Mouse (Mus musculus) T-helper 17 cell (primary cell): ENCODE results near the gene Sdhaf1.

Experiments used
- in situ Hi-C, 2 experiments: fragments of 300-600 bp; cut with MboI, MseI; formaldehyde crosslinking; loops; 1 replicate in 1 of 2; 2 replicates in 1 of 2; pipeline ENCODE4 v1.15.1; 2025; ENCODE audit warnings: high pct_unique_total_duplicates in 2 of 2

Sdhaf1 gene

DNA sequence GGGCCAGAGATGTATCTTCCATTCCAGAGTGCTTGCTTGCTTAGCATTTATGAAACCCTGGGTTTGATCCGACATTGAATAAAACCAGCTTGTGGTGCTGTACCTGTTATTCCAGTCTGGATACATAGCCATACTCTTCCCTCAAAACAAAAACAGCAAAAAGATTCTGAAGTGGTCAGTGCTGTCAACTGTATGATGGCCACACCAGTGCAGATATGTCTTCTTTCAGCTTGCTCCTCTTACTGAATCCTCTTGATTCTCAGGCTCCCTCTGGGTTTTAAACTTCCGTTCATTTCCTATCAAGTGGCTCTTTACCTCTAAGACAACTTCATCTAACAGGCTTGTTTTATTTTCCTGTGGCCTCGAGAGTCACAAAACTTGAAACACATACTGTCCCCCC is at the start of gene Sdhaf1:
Gene Sdhaf1, minus strand, starts transcription at position 101 of the 400 bp plus-strand sequence.
- in situ Hi-C loops: no loop called here

DNA sequence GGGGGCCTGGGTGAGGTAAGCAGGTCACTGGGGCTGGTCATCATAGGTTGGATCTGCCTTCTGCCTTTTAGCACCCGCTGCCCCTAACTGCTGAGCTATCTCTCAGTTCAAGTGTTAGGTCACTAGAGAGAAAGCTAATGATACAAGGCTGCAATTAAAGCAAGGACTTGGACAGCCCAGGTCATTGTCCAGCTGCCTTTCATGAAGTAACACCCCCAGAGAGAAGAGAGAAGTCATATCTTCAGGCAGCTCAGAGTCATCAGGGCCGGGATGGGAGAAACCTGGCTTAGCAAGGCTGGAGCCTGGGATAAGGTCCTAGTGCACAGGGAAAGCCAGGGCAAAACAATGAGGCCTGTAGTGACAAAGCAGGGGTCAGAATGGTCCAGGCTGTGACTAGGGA is 43.8 kb upstream of the Sdhaf1 start:
- in situ Hi-C loops: no loop called here

DNA sequence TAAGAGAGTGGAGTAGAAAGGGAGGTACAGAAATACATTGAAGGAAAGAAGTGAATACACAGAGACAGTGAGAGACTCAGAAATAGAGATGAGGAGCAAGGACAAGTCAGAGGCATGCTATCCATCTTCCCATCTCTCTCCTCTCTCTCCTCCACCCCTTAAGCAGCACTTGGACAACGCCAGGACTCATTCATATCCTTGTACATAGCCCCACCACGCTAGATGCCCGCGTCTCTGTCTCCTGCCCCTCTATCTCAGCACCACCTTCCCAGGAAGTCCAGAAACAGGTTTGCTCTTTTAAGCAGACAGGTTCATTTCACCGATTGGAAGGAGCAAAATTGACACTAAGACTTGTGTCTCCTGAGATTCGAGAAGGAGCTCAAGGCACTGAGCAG is 39.6 kb upstream of the Sdhaf1 start:
- in situ Hi-C loops: no loop called here

DNA sequence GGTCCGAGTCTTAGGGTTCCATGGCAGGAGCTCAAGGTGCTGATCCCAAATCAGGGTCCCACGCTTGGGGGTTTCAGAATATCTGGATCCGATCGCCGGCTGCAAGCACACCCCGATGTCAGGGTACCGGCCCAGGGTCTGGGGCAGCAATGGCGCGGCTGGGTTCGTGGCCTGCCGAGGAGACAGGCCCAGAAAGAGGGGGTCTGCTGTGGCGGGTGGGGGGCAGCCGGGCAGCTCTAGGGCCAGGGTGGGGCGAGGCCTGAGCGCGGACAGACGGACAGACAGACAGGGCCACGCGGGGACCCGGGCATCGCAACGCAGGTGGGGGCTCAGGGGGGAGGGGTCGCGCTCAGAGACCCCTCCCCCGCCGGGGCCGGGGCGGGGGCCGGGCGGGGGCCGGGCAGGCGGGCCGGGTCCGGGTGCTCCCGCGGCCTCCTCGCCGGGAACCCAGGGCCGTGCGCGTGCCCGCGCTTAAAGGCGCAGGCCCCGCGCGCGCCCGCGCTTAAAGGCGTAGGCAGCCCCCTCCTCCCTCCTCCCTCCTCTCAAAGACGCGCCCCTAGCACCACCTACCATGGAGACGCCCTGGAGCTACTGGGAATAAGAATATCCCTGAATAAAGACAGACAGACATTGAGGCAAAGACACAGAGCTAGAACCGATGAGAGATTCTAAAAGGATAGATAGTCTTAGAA is 39.1 kb upstream of the Sdhaf1 start, which contains the start of gene Lrfn3:
Gene Lrfn3, minus strand, starts transcription at position 121 of the 692 bp plus-strand sequence.
- in situ Hi-C loops: no loop called here

DNA sequence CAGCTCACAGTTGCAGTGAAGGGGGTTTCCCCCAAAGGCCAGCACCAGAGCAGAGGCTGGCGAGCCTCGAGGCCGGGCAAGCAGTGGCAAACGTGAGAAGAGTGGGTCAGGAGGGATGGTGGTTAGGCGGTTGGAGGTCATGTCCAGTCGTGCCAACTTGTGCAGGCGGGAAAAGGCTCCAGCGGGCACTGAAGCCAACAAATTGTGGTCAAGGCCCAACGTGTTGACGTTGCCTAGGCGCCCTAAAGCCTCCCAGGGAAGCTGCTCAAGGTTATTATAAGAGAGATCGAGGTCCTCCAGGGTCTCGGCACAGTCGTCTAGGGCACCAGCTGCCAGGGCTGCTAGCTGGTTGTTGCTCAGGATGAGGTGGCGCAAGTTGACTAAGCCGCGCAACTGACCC is 36.3 kb upstream of the Sdhaf1 start:
- in situ Hi-C loops: no loop called here

DNA sequence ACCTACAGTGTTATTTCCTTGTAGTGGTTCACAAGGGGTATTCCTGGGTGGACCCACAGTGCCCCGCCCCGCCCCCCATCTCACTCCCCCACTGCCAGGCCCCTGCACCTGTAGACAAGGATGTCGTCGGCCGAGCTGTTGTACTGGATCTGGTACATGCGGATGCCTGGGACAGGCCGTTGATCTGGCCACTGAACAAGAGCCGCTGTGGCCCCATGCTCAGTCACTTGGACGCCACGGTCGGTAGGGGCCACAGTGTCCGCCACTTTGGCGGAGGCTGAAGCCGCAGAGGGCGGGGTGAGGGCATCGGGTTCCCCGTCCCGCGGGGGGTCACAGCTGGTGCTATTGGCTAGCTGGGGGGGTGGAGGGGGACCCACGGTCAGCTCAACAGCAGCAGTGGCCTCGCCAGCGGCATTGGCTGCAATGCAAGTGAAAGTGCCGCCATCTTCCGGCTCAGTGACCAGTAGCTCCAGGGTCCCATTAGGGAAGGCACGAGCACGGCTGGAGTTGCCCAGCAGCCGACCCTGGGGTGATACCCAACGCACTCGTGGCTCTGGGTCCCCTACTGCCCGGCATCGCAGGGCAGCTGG is 35.7 kb upstream of the Sdhaf1 start:
- in situ Hi-C loops: no loop called here

DNA sequence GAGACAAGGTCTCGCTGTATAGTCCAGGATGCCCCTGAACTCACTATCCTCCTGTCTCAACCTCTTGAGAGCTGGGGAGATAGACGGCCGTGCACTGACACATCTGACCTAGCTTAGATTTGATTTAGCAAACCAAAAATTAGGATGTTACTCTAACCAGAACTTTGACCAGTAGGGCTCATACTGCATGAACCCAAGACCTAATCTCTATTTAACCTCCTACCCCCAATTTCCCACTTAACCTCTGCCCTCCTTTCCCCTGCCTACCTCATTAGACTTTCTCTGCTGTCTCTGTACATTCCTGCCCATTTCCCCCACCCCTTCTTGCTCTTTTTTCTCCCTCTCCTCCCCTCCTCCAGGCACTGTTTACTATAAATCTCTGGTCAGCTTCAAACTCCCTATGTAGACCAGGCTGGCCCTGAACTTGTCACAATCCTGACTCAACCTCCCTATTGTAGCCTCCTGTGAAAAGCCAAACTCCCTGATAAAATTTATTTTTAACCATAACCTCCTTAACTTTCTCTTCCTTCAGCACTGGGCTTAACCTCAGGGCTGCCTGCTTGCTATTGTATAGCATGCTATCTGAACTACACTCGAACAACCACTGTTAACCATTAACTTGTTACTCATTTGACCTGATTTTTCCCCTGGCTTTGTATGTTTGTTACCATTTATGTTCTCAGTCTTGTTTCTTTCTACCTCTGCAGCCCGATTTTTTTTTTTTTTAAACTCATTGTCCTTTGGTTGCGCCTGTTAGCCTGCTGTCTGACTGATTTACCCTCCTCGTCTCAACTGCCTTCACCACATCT is 34.9 kb upstream of the Sdhaf1 start:
- in situ Hi-C loops: no loop called here

DNA sequence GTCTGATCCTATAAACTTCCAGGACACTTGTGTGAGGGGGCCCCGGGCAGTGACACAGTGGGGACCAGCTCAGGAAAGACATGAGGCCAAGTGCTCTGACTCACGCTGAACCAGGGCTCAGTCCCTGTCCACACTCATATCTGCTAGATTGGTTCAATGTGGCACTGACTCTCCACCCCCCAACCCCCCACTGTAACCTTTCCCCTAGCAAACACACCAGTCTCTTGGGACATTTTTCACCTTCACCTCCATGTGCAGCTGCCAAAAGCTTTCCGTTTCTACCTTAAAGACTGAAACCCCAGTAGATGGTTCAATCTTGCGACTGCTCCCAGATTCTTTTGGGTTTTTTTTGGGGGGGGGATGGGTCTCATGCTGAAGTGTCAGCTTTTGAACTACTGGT is 30.4 kb upstream of the Sdhaf1 start:
- in situ Hi-C loops: no loop called here

DNA sequence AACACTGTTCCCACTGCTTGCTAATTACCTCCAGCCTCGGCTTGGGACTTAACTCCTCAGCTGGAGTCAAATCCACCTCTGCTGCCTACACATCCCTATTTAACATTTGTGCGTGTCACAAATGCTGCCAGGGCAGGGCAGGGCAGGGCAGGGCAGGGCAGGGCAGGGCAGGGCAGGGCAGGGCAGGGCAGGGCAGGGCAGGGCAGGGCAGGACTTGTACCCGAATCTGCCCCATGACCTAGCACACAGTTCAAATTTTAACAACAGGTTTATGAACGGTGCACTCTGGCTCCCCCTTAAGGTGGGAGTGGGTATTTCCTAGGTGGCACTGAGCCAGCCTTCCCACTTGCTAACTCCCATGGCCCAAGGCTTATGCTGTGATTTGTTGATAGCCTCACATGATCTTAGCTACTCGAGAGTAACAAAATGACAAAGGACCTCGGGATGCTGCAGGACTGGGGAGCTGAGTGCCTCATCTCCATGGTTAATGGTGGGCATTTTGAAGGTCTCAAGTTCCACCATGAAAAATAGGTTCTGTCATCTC is 29.7 kb upstream of the Sdhaf1 start:
- in situ Hi-C loops: no loop called here

DNA sequence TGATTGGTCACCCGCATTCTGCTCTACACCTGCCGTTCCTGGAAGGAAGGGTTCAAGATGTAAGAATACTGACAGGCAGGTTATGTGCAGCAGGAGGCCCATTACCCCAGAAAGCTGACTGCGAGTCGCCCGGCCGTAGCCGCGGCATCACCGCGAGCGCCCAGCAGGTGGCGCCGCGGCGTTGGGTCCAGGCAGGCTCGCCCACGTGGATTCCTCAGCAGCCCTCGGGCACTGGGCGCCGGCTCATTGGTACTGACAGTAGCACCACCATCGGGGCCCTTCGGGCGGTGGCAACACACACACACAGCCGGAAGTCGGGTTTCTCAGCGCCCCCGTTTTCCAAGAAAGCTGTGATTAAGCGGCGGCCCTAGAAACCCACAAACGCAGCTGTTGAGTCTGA is 24.1 kb upstream of the Sdhaf1 start:
- in situ Hi-C loops: no loop called here

DNA sequence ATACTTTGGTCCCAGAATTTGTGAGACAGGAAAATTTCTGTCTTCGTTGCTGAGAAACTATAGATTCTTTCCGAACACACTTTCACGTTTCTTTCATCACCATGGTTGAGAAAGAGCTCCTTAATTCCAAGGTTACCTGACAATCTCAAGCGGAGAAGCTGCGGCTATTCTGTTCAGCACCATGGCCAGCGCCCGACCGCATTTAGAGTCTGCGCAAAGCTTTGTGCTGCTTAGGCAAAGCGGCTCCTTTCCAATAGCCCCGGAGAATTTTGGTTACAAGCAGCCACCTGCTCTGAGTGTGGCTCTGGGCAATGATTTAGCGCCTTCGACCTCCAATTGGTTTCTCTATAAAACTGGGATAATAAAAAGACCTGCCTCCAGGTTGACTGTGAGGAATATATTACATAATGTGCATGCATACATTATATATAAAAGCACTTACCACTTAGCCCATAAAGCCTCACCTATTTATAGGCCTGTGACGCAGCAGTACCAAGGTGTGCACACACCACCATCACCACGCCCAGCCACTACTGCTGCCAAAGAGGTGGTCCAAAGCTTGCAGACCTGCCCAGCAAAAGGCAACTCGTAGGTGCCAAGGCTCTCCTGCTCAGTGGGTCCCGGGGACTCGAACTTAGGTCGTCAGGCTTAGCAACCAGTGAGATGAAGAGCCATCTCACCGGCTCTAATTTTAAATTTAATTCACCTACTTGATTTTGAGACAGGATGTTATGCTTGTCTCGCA is 23.1 kb upstream of the Sdhaf1 start:
- in situ Hi-C loops: no loop called here

DNA sequence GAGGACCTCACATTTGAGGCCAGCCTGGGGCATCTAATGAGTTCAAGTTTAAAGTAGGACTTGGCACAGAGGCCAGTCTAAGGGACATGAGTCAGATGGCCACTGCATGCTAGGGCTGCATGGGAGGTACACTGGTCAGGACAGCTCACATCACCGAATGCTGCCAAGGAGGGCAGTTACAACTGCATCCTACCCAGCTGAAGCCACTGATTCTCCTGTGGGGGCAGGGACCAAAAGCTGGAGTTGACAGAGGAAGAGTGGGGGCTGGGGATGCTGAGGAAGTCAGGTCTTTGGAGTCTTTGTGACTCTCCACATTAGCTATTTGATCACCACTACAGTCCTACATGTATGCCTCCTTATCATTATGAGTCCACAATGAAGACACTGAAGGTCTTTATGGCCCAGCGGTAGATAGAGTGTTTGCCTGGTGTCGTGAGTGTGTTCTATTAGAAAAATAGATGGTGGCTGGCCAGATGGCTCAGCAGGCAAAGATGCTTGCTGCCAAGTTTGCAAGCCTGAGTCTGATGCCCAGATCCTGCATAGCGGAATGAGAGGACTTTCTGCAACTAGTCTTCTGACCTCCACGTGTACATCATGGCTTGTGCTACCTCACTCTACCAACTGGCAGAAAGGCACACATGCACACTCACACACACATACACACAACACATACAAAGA is 15.9 kb upstream of the Sdhaf1 start:
- in situ Hi-C loops: no loop called here

DNA sequence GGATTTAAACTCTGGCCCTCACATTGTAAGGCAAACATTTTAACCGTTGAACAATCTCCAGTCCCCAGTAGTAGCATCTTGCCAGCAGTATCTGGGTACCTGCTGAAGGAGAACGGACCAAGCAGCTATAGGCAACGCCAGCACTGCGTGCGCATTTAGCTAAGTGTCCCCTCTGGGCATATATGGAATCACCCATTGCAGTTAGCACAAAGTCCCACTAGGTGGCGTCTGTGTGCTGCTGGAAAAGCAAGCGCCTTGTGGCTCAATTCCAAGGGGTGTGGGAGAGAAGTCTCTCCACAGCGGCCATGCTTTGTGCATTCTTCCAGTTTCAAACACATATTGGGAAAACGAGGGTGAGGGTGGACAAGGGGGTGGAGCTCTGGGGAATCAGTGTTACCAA is 12.7 kb upstream of the Sdhaf1 start:
- in situ Hi-C loops: no loop called here

DNA sequence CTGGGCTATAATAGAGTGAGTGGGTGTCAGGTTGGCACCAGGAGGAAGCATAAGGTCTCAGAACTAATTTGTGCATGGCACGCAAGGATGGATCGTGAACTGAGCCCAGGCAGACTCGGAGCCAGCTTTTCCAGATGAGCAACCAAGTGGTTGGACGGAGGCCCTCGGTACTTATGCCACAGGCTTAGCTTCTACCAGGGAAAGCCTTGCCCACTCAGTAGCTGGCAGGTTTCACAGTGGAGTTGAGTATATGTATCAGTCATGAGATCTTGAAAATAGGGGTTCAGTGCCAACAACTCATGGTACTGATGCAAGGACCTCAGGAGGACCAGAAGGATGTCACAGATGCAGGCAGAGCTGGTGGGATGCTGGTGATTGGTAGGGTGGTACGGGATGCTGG is 12.0 kb upstream of the Sdhaf1 start:
- in situ Hi-C loops: no loop called here

DNA sequence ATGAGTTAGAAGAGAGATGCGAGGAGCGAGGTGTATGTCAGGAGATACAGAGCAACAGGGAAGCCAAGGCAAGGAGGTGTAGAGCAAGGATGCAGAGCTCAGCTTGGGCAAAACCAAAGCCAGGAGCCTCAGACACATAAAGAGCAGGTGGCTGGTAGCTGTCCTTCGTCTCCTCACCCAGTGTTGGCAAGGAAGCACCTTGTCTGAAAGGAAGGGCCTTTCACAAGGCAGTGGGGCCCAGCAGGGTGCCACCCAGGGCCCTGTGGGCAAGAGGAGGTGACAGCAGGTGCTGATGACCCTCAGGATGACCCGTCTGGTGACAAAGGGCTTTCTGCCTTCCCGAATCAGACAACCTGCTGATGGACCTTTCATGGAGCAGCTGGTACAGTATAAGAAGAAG is 10.9 kb upstream of the Sdhaf1 start:
- in situ Hi-C loops: no loop called here

DNA sequence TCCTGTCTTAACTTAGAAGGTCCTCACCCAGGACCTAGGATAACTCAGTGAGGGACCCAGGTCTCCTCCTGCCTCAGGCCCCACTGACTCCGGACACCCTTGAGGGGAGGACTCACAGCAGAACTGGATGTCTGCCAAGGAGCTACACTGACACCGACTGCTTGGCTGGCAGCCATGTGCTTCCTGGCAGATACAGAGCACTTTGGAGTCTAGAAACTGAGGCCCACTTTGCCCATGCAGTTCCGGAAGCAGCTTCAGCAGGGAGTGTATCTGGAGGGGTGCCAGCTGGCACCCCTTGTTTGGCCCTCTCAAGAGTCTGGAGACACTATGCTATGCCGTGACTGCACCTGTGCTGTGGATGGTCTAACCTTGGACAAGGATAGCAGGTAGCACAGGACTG is 9.7 kb upstream of the Sdhaf1 start:
- in situ Hi-C loops: no loop called here

DNA sequence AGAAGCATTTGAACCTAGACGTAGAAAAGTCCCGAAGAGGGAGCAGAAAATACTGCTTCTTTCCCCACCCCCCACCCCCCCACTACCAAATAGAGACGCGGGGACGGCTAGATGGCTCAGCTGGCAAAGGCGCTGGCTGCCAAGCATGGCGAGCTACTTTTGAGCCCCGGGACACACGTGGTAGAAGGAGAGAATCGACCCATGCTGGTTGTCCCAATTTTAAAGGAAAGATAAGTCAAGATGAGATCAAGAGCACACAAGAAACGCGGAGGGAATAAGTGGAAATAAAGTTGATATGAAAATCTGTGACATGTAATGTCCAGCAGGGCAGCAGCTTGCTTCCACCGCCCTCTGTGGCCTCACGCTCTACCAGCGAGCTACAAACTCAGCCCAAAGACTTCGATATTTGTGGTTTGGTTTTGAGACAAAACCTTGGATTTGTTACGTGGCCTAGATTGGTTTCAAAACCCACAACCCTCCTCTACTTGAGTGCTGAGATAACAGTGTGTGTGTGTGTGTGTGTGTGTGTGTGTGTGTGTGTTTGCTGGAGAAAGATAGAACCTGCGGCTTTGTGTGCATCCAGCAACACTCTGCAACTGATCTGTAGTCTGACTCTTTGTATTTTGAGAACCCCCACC is 9.0 kb upstream of the Sdhaf1 start:
- in situ Hi-C loops: no loop called here

DNA sequence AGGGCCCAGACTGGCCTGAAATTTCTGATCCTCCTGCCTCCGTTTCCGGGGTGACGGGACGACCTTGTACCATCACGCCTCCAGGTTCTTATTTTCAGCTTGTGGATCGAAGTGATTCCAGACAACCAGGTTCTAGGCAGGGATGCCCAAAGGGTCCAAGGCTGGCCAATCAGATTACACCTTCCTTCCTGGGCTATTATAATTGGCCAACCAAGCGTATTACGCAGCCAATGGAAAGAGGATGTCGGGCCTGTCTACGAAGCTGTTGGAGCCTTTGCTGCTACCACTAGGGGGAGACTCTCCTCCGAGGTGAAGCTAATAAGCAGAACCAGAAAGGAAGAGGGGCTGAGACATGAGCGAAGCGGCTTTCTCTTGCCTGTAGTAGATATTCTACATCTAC is 8.2 kb upstream of the Sdhaf1 start:
- in situ Hi-C loops: no loop called here

DNA sequence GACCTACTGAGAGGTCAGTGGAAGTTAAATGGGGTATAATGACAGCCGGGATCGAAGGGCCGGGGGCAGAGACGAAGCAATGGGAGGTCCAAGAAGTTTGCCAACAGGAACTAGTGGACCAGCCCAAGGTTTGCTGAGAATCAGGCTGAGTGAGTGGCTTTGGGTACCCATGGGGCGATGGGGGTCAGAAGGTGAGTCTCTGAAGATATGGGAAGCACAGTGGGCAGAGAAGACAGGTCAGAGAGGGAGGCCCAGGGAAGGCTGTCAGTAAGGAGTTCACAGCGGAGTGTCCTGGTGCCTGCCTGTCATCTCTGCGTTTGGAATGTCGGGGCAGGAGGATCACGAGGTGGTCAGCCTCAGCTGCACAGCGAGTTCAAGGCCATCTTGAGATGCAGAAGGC is 4.7 kb upstream of the Sdhaf1 start:
- in situ Hi-C loops: no loop called here

DNA sequence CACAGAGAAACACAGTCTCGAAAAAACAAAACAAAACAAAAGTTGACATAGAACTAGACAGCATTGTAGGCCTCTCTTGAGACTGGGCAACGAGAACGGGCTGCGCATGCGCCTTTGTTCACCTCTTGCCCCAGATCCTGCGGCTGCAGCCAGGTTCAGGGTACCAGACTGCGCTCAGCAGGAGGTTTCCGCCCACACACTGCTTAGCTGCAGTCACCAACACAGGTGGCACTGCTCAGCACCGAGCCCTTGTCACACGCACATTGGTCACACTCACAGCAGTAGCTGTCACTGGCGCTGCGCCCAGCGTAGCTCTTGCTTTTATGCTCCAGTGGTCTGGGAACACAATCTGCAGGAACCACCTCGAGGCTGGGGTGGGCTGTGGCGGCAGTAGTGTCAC is 3.4 kb upstream of the Sdhaf1 start:
- in situ Hi-C loops: no loop called here

DNA sequence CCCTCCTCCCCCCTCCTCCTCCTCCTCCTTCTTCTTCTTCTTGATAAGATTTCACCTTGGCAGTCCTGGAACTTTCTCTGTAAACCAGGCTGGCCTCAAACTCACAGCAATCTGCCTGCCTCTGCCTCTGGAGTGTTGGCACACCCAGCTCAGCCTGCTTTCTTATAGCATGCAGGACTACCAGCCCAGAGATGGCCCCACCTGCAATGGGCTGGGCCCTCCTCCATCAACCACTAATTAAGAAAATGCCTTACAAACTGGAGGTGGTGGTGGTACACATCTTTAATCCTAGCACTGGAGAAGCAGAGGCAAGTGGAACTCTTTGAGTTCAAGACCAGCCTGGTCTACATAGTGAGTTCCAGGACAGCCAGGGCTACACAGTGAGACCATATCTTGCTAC is 2.7 kb upstream of the Sdhaf1 start:
- in situ Hi-C loops: no loop called here
